Mouse (Mus musculus): ENCODE results near the gene Daxx.

Daxx gene

DNA sequence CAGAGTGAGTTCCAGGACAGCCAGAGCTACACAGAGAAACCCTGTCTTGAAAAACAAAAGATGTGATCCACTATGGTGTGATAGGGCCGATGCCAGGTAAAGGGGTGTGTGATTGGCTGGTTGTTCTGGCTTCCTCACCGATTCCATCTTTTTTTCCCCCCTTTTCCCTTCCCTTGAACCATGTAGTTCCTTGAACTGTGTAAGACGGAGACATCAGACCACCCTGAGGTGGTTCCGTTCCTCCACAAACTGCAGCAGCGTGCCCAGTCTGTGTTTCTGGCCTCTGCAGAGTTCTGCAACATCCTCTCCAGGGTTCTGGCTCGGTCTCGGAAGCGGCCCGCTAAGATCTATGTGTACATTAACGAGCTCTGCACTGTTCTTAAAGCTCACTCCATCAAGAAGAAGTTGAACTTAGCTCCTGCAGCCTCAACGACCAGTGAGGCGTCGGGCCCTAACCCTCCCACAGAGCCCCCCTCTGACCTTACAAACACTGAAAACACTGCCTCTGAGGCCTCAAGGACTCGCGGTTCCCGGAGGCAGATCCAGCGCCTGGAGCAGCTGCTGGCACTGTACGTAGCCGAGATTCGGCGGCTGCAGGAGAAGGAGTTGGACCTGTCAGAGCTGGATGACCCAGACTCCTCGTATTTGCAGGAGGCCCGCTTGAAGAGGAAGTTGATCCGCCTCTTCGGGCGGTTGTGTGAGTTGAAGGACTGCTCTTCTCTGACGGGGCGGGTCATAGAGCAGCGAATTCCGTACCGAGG lies 2.0 kb downstream of the Daxx start:
- Histone ChIP-seq H3K27me3 (ENCODE audit: control insufficient read depth, insufficient read depth, low read length, poor library complexity, severe bottlenecking) (no peaks in the 10 kb centered on the region), H3K36me3 (ENCODE audit: control insufficient read depth, insufficient read depth, low read length, poor library complexity, severe bottlenecking) (peaks cover 14% of the 10 kb centered on the region)
- no peak for DNase-seq (ENCODE audit: low read depth, low spot score)

- Histone ChIP-seq H3K36me3 (ENCODE audit: control insufficient read depth, insufficient read depth, low read length, poor library complexity, severe bottlenecking) (peaks cover 14% of the 10 kb centered on the region), H3K27me3 (ENCODE audit: control insufficient read depth, insufficient read depth, low read length, poor library complexity, severe bottlenecking) (no peaks in the 10 kb centered on the region)
- DNase-seq (ENCODE audit: low read depth, low spot score): no peak
Measured at GRCm38 (mm10) chr17:33911813-33912414, 2.7 kb downstream of the Daxx start.

DNA sequence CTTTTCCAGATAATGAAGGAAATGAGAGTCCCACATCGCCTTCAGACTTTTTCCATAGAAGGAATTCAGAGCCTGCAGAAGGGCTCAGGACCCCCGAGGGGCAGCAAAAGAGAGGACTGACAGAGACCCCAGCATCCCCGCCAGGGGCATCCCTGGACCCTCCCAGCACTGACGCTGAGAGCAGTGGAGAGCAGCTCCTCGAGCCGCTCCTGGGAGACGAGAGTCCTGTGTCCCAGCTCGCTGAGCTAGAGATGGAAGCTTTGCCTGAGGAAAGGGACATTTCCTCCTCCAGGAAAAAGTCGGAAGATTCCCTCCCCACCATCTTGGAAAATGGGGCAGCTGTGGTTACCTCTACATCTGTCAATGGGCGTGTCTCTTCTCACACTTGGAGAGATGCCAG lies 4.0 kb downstream of the Daxx start:
- H3K27me3 ChIP-seq (ENCODE audit: control insufficient read depth, insufficient read depth, low read length, poor library complexity, severe bottlenecking): no peaks in the 10 kb centered on the region
- DNase-seq (ENCODE audit: low read depth, low spot score): no peak
- peaks cover 14% of the 10 kb centered on the region for H3K36me3 ChIP-seq (ENCODE audit: control insufficient read depth, insufficient read depth, low read length, poor library complexity, severe bottlenecking)

DNA sequence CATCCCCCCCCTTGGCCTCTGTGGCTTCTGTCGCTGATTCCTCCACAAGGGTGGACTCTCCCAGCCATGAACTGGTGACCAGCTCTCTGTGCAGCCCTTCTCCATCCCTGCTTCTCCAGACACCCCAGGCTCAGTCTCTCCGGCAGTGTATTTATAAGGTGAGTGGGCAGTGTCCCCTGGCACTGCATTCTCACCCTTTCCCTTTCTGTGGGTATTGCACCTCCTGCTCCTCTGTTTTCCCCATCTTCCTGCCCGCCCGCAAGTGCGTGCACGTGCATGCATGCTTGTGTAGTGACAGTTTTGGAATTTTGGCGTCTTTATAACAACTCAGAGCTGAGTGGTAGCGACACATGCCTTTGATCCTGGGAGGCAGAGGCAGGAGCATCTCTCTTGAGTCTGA lies 4.7 kb downstream of the Daxx start:
- no peaks in the 10 kb centered on the region for H3K27me3 ChIP-seq (ENCODE audit: control insufficient read depth, insufficient read depth, low read length, poor library complexity, severe bottlenecking)
- peaks cover 14% of the 10 kb centered on the region for H3K36me3 ChIP-seq (ENCODE audit: control insufficient read depth, insufficient read depth, low read length, poor library complexity, severe bottlenecking)
- no peak for DNase-seq (ENCODE audit: low read depth, low spot score)

- Histone ChIP-seq H3K36me3 (ENCODE audit: control insufficient read depth, insufficient read depth, low read length, poor library complexity, severe bottlenecking) (peaks cover 14% of the 10 kb centered on the region), H3K27me3 (ENCODE audit: control insufficient read depth, insufficient read depth, low read length, poor library complexity, severe bottlenecking) (no peaks in the 10 kb centered on the region)
- DNase-seq (ENCODE audit: low read depth, low spot score): no peak
Measured at GRCm38 (mm10) chr17:33914969-33915391, 5.8 kb downstream of the Daxx start.

DNA sequence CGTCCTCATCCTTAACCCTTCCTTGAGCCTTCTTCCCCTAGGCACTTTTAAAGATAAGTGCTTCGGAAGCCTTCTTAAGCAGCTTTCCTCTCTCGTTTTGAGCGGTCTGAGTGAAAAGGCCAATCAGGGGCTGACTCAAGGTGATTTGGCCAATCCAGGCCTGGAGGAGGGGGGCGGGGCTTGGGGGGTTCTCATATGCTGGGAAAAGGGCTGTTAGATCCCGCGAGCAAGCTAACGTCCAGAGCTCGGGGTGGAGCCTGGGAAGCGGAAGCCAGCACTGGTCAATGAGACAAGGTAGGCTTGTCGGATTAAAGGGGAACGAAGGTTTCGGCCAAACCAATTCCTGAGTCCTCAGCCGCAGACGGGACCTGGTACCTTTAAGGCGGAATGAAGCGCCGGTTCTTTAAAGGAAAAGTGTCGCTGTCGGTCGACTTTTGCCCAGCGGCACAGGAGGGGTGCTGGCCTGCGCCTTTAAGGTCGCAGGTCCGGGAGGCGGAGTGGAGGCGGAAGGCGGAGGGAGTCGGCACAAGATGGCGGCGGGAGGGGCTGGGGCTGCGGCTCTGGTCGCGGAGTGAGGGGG lies 6.5 kb downstream of the Daxx start, which contains the start of the genes Tapbp and Zbtb22:
Tapbp (plus strand) TSS at position 229 of the 580 bp plus-strand sequence.
Zbtb22 (plus strand) TSS at position 234 of the 580 bp plus-strand sequence.
- DNase-seq (ENCODE audit: low read depth, low spot score): peak; percentile 97
- H3K36me3 ChIP-seq (ENCODE audit: control insufficient read depth, insufficient read depth, low read length, poor library complexity, severe bottlenecking): peaks cover 14% of the 10 kb centered on the region

DNA sequence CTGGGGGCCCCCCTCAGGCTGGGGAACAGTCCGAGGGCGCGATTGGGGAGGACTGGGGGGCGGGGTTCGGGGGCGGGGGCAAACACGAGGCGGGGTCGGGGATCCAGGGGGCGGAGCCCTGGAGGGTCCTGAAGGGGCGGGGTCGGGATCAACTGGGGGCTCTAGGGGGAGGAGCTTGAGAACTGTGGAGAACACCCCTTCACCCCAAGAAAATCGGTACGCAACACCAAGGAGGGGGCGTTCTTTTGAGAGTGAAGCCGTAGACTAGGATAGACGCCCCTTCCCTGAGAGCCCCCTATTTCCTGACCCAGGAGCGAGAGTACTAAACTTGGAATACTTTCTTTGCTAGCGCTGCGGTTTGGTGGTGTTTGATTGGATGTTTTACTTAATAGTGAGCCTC lies 7.1 kb downstream of the Daxx start:
- no peak for DNase-seq (ENCODE audit: low read depth, low spot score)
- Histone ChIP-seq H3K27me3 (ENCODE audit: control insufficient read depth, insufficient read depth, low read length, poor library complexity, severe bottlenecking) (no peaks in the 10 kb centered on the region), H3K36me3 (ENCODE audit: control insufficient read depth, insufficient read depth, low read length, poor library complexity, severe bottlenecking) (peaks cover 17% of the 10 kb centered on the region)

More for the DNA sequence above, 6.5 kb downstream of the Daxx start, which contains the start of the genes Tapbp and Zbtb22:
- no peaks in the 10 kb centered on the region for H3K27me3 ChIP-seq (ENCODE audit: control insufficient read depth, insufficient read depth, low read length, poor library complexity, severe bottlenecking)

GRCm38 (mm10) chr17:33916847-33917655 lies 7.8 kb downstream of the Daxx start:
- no peaks in the 10 kb centered on the region for H3K27me3 ChIP-seq (ENCODE audit: control insufficient read depth, insufficient read depth, low read length, poor library complexity, severe bottlenecking)
- peaks cover 16% of the 10 kb centered on the region for H3K36me3 ChIP-seq (ENCODE audit: control insufficient read depth, insufficient read depth, low read length, poor library complexity, severe bottlenecking)
- DNase-seq (ENCODE audit: low read depth, low spot score): no peak

- DNase-seq (ENCODE audit: low read depth, low spot score): no peak
- H3K36me3 ChIP-seq (ENCODE audit: control insufficient read depth, insufficient read depth, low read length, poor library complexity, severe bottlenecking): peaks cover 16% of the 10 kb centered on the region
- no peaks in the 10 kb centered on the region for H3K27me3 ChIP-seq (ENCODE audit: control insufficient read depth, insufficient read depth, low read length, poor library complexity, severe bottlenecking)
Measured at GRCm38 (mm10) chr17:33917656-33918292, 8.6 kb downstream of the Daxx start.

GRCm38 (mm10) chr17:33918293-33919203 lies 9.3 kb downstream of the Daxx start:
- no peaks in the 10 kb centered on the region for H3K27me3 ChIP-seq (ENCODE audit: control insufficient read depth, insufficient read depth, low read length, poor library complexity, severe bottlenecking)
- H3K36me3 ChIP-seq (ENCODE audit: control insufficient read depth, insufficient read depth, low read length, poor library complexity, severe bottlenecking): peaks cover 18% of the 10 kb centered on the region
- DNase-seq (ENCODE audit: low read depth, low spot score): peak; percentile 34

GRCm38 (mm10) chr17:33919351-33920281 lies 10.4 kb downstream of the Daxx start:
- H3K27me3 ChIP-seq (ENCODE audit: control insufficient read depth, insufficient read depth, low read length, poor library complexity, severe bottlenecking): no peaks in the 10 kb centered on the region
- peak; percentile 96 for DNase-seq (ENCODE audit: low read depth, low spot score)
- peaks cover 11% of the 10 kb centered on the region; the same call in 1 of the 2 replicates for H3K36me3 ChIP-seq (ENCODE audit: control insufficient read depth, insufficient read depth, low read length, poor library complexity, severe bottlenecking)

GRCm38 (mm10) chr17:33920282-33921097 lies 11.3 kb downstream of the Daxx start:
- H3K36me3 ChIP-seq (ENCODE audit: control insufficient read depth, insufficient read depth, low read length, poor library complexity, severe bottlenecking): peaks cover 17% of the 10 kb centered on the region
- H3K27me3 ChIP-seq (ENCODE audit: control insufficient read depth, insufficient read depth, low read length, poor library complexity, severe bottlenecking): no peaks in the 10 kb centered on the region
- DNase-seq (ENCODE audit: low read depth, low spot score): peak; percentile 93
